Mouse (Mus musculus): ENCODE measurements around the gene Lin7b. TPM values are rescaled to one million over a fixed set of nuclear protein-coding genes. Genes with fewer than 3 reads are reported as not detected.
A peak's percentile ranks its signal among the peaks of the same experiment; 100 is the strongest.

Lin7b gene
- polyA plus RNA-seq, 1 experiment, result not detected

DNA sequence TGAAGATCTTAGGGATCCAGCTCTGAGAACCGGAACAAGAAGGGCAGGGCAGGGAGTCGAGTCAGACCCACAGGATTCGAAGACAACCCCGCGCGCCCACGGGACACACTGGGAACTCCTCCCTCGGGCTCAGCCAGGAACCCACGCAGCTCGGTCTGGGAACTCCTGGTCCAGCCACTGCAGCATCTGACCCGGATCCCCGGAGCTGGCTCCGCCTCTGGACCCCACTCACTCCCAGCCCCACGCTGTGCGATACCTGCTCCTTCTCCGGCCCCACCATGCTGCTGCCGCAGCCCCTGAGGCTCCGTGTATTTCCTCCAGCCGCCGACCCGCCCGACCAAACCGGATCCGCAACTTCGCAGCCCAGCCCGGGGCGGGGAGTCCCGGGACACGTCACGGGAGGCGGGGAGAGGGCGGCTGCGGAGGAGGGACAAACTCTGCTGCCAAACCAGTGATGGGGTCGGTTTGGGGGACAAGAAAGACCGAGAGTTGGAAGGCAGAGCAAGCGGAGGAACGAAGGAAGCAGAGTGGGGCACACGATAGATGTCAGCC lies 36.9 kb downstream of the Lin7b start, which contains the start of gene Trpm4:
Trpm4 (minus strand) TSS at position 350 of the 552 bp plus-strand sequence.
- Histone ChIP-seq H3K4me1 (ENCODE audit: control insufficient read depth) (peaks cover 19% of the 10 kb centered on the region), H3K27me3 (ENCODE audit: control insufficient read depth) (peaks cover 64% of the 10 kb centered on the region)
- TF ChIP-seq TAL1 (IDR thresholded peaks at IDR 0.05; ENCODE audit: low read length) (no peak), GATA1 (IDR thresholded peaks at IDR 0.05; ENCODE audit: low read length) (no peak)

DNA sequence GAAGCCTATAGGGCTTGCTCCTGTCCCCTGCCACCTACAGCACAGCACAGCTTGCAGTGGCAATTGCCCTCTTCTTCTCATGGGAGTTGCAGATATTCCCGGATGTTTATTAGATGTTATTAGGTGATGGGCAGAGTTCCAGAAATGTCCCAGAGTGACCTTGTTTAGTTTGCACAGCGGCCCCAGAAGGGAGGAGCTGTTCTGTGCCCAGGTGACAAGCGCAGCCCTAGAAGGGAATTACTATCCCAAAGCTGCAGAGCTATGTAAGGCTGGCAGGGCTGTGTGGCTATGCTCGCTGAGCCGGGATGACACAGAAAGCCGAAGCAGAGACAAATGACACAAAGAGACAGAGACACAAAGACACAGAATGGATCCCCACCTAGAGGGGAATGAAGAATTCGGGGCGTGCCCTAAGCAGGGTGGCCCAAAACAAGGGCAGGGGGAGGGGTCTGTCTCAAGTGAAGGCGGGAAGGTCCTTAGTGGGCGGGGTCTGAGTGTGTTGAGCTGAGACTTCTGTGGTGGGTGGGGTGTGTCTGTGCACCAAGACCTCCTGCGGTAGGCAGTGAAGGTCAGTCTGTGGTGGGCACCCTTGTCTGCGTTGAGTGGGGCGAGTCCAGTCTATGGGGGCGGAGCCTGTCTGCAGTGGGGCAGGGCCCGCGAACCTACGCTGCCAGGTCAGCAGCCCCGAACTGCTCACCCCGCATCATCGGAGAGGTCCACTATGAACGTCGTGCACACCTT lies 37.5 kb downstream of the Lin7b start:
- Histone ChIP-seq H3K36me3 (ENCODE audit: control insufficient read depth) (no peaks in the 10 kb centered on the region), H3K4me1 (ENCODE audit: control insufficient read depth) (peaks cover 13% of the 10 kb centered on the region), H3K4me3 (replicated peaks) (peak overlapping the region; percentile 52), H3K9me3 (ENCODE audit: control insufficient read depth, low read length) (no peaks in the 10 kb centered on the region; the same call in 1 of the 2 replicates), H3K27me3 (ENCODE audit: control insufficient read depth) (peaks cover 58% of the 10 kb centered on the region)
- TF ChIP-seq TAL1 (IDR thresholded peaks at IDR 0.05; ENCODE audit: low read length) (no peak), GATA1 (IDR thresholded peaks at IDR 0.05; ENCODE audit: low read length) (no peak)

More for the DNA sequence above, 36.9 kb downstream of the Lin7b start, which contains the start of gene Trpm4:
- Histone ChIP-seq H3K9me3 (ENCODE audit: control insufficient read depth, low read length) (no peaks in the 10 kb centered on the region; the same call in 1 of the 2 replicates), H3K4me3 (replicated peaks) (peak within 1 kb of the TSS; percentile 52), H3K36me3 (ENCODE audit: control insufficient read depth) (no peaks in the 10 kb centered on the region)

DNA sequence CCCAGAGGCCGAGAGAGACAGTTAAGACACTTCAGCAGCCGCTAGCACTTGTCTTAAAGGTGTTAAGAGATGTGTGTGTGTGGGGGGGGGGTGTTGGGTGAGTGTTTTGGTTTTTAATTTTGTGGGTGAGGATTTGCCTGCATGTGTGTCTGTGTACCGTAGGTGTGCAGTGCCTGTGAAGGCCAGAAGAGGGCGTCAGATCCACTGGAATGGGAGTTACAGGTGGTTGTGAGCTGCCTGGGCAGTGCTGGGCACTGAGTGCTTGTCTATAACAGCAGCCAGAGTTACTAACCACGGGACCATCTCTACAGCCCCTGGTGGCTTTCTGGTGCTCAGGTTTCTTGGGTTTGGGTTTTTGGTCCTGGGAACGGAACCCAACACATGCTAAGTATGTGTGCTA lies 38.9 kb downstream of the Lin7b start:
- Histone ChIP-seq H3K27me3 (ENCODE audit: control insufficient read depth) (peaks cover 45% of the 10 kb centered on the region), H3K9me3 (ENCODE audit: control insufficient read depth, low read length) (peaks cover 3% of the 10 kb centered on the region)
- no peak for TF ChIP-seq TAL1 (IDR thresholded peaks at IDR 0.05; ENCODE audit: low read length)
- no peak for TF ChIP-seq GATA1 (IDR thresholded peaks at IDR 0.05; ENCODE audit: low read length)

DNA sequence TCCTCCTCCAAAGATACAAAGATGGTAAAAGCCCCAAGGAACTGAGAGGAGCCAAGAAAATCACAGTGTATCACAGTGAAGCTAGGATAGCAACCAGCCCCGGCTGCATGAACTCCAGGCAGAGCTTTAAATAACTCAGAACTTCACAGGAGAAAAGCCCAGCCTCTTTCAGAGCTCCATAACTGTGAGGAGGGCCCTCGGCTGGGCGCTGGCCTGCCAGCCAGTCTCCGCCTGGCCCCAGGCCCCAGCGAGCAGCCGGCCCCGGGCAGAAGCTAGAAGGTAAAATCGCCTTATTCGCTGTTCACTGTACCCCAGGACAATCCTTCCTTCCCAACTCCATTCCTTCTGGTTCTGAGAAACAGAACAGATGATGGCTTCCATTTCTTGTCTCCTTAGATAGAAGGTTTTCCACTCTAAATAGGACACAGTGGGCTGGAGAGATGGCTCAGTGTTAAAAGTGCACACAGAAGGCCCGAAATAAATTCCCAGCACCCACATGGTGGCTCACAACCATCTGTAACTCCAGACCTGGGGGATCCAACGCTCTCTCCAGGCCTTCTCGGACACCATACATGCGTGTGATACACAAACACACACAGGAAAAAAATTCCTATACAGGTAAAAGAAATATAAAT lies 41.4 kb downstream of the Lin7b start:
- peaks cover 10% of the 10 kb centered on the region for H3K4me1 ChIP-seq (ENCODE audit: control insufficient read depth)
- no peak for TF ChIP-seq TAL1 (IDR thresholded peaks at IDR 0.05; ENCODE audit: low read length)
- no peak for TF ChIP-seq GATA1 (IDR thresholded peaks at IDR 0.05; ENCODE audit: low read length)
- no peak overlapping the region for H3K4me3 ChIP-seq (replicated peaks)
- H3K27me3 ChIP-seq (ENCODE audit: control insufficient read depth), result peaks cover 22% of the 10 kb centered on the region
- peaks cover 9% of the 10 kb centered on the region for H3K9me3 ChIP-seq (ENCODE audit: control insufficient read depth, low read length)
- no peaks in the 10 kb centered on the region for H3K36me3 ChIP-seq (ENCODE audit: control insufficient read depth)

More for the DNA sequence above, 38.9 kb downstream of the Lin7b start:
- H3K36me3 ChIP-seq (ENCODE audit: control insufficient read depth), result no peaks in the 10 kb centered on the region
- no peak overlapping the region for H3K4me3 ChIP-seq (replicated peaks)
- H3K4me1 ChIP-seq (ENCODE audit: control insufficient read depth), result peaks cover 10% of the 10 kb centered on the region

DNA sequence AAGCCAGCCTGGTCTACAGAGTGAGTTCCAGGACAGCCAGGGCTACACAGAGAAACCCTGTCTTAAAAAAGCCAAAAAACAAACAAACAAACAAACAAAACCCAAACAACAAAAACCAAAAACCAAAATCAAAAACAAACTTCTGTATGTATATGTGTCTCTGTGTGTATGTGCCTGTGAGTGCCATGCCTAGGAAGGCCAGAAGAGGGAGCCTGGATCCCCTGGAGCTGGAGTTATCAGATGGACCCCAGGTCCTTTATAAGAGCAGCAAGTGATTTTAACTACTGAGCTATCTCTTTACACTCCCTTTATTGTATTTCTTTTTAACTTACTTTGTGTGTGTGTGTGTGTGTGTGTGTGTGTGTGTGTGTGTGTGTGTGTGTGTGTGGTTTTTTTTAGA lies 44.6 kb downstream of the Lin7b start:
- Histone ChIP-seq H3K36me3 (ENCODE audit: control insufficient read depth) (no peaks in the 10 kb centered on the region), H3K4me1 (ENCODE audit: control insufficient read depth) (no peaks in the 10 kb centered on the region), H3K27me3 (ENCODE audit: control insufficient read depth) (no peaks in the 10 kb centered on the region), H3K4me3 (replicated peaks) (no peak overlapping the region), H3K9me3 (ENCODE audit: control insufficient read depth, low read length) (peaks cover 11% of the 10 kb centered on the region)
- TF ChIP-seq TAL1 (IDR thresholded peaks at IDR 0.05; ENCODE audit: low read length), result no peak
- TF ChIP-seq GATA1 (IDR thresholded peaks at IDR 0.05; ENCODE audit: low read length), result no peak

DNA sequence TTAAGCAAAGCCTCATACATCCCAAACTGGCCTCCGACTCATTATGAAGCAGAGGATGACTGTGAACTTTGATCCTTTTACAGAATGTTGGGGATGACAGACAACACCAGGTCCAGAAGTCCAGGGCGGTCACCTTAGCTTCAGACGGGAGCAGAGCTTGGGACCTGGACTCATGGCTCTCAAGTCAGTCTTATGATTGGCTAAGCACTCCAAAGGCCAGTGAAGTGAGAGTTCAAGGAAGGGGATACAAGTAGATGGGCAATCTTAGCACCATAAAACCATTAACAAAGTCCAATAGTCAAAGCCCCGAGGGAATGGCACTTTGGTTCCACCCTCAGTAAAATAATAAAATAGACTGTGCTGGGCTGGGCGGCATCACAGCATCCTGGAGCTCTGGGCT lies 47.3 kb downstream of the Lin7b start:
- Histone ChIP-seq H3K27me3 (ENCODE audit: control insufficient read depth) (no peaks in the 10 kb centered on the region), H3K4me3 (replicated peaks) (no peak overlapping the region), H3K36me3 (ENCODE audit: control insufficient read depth) (no peaks in the 10 kb centered on the region), H3K4me1 (ENCODE audit: control insufficient read depth) (no peaks in the 10 kb centered on the region), H3K9me3 (ENCODE audit: control insufficient read depth, low read length) (peaks cover 11% of the 10 kb centered on the region)
- TF ChIP-seq GATA1 (IDR thresholded peaks at IDR 0.05; ENCODE audit: low read length), result no peak
- no peak for TF ChIP-seq TAL1 (IDR thresholded peaks at IDR 0.05; ENCODE audit: low read length)

DNA sequence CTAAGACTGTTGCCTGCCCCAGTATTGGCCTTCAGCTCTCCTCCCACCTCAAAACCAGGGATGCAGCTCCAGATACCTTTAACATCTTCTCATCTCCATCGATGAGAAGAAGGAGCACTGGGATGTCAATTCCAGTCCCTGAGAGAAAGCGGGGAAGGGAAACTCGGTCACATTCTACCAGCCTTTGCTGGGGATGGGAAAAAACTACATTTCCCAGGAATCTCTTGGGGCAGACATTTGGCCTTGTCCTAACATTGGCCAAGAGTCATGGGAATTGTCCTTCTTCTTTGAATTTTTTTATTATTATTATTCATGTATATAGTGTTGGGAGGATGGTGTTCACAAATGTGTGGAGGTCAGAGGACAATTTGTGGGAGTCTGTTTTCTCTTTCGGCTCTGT lies 48.1 kb downstream of the Lin7b start:
- Histone ChIP-seq H3K9me3 (ENCODE audit: control insufficient read depth, low read length) (peaks cover 11% of the 10 kb centered on the region), H3K27me3 (ENCODE audit: control insufficient read depth) (no peaks in the 10 kb centered on the region), H3K4me3 (replicated peaks) (no peak overlapping the region), H3K4me1 (ENCODE audit: control insufficient read depth) (no peaks in the 10 kb centered on the region), H3K36me3 (ENCODE audit: control insufficient read depth) (no peaks in the 10 kb centered on the region)
- TF ChIP-seq GATA1 (IDR thresholded peaks at IDR 0.05; ENCODE audit: low read length), result no peak
- TF ChIP-seq TAL1 (IDR thresholded peaks at IDR 0.05; ENCODE audit: low read length), result no peak

Other genes starting within 250 kb of the Lin7b start
- 22.2 and 23.5 TPM in 2 replicates for gene Rps11, start 246.1 kb downstream of the Lin7b start, polyA plus RNA-seq (2012)
- 438 and 543 TPM in 2 replicates for gene Rpl13a, start 241.8 kb downstream of the Lin7b start, polyA plus RNA-seq (2012)
- gene Gm45713, start 234.4 kb downstream of the Lin7b start, polyA plus RNA-seq (2012), result not detected in 2 replicates
- 1.7 TPM in 2 replicates for gene Flt3l, start 234.2 kb downstream of the Lin7b start, polyA plus RNA-seq (2012)
- gene Pih1d1, start 216.3 kb downstream of the Lin7b start, polyA plus RNA-seq (2012), result 6.2 and 7.2 TPM in 2 replicates
- 13.5 and 16.3 TPM in 2 replicates for gene Aldh16a1, start 216.0 kb downstream of the Lin7b start, polyA plus RNA-seq (2012)
- 0.02 TPM in 1 of 2 replicates, not detected in the other for gene Slc17a7, start 206.6 kb downstream of the Lin7b start, polyA plus RNA-seq (2012)
- gene Gfy, start 191.0 kb downstream of the Lin7b start, polyA plus RNA-seq (2012), result not detected in 2 replicates
- not detected in 2 replicates for gene Pth2, start 189.6 kb downstream of the Lin7b start, polyA plus RNA-seq (2012)
- gene Ccdc155, start 165.7 kb downstream of the Lin7b start, polyA plus RNA-seq (2012), result 0.05 TPM in 1 of 2 replicates, not detected in the other
- 0.55 and 0.60 TPM in 2 replicates for gene Dkkl1, start 158.4 kb downstream of the Lin7b start, polyA plus RNA-seq (2012)
- gene Tead2, start 154.8 kb downstream of the Lin7b start, polyA plus RNA-seq (2012), result 0.06 and 0.10 TPM in 2 replicates
- 0.70 and 1.2 TPM in 2 replicates for gene Cd37, start 131.5 kb downstream of the Lin7b start, polyA plus RNA-seq (2012)
- gene Slc6a16, start 129.5 kb downstream of the Lin7b start, polyA plus RNA-seq (2012), result not detected in 2 replicates
- gene Slc6a21, start 93.1 kb downstream of the Lin7b start, polyA plus RNA-seq (2012), result not detected in 2 replicates
- 0.02 and 0.04 TPM in 2 replicates for gene Trpm4, start 36.8 kb downstream of the Lin7b start, polyA plus RNA-seq (2012)
- not detected in 2 replicates for gene Hrc, start 35.3 kb downstream of the Lin7b start, polyA plus RNA-seq (2012)
- gene Ppfia3, start 3.6 kb downstream of the Lin7b start, polyA plus RNA-seq (2012), result 0.13 and 0.33 TPM in 2 replicates
- 68.0 and 79.6 TPM in 2 replicates for gene Snrnp70, start 25.2 kb upstream of the Lin7b start, polyA plus RNA-seq (2012)
- not detected in 2 replicates for gene Kcna7, start 35.1 kb upstream of the Lin7b start, polyA plus RNA-seq (2012)
- not detected in 2 replicates for gene Ntf5, start 43.1 kb upstream of the Lin7b start, polyA plus RNA-seq (2012)
- not detected in 2 replicates for gene Lhb, start 50.2 kb upstream of the Lin7b start, polyA plus RNA-seq (2012)
- 0.09 and 0.12 TPM in 2 replicates for gene Gys1, start 64.3 kb upstream of the Lin7b start, polyA plus RNA-seq (2012)
- gene Ruvbl2, start 67.5 kb upstream of the Lin7b start, polyA plus RNA-seq (2012), result 15.2 and 15.3 TPM in 2 replicates
- 3,659 and 3,743 TPM in 2 replicates for gene Ftl1, start 89.3 kb upstream of the Lin7b start, polyA plus RNA-seq (2012)
- gene Bax, start 96.3 kb upstream of the Lin7b start, polyA plus RNA-seq (2012), result 24.4 and 25.7 TPM in 2 replicates
- 0.03 and 0.08 TPM in 2 replicates for gene Tulp2, start 111.3 kb upstream of the Lin7b start, polyA plus RNA-seq (2012)
- gene Gm45808, start 116.2 kb upstream of the Lin7b start, polyA plus RNA-seq (2012), result not detected in 2 replicates
- 0.01 and 0.02 TPM in 2 replicates for gene Dhdh, start 118.2 kb upstream of the Lin7b start, polyA plus RNA-seq (2012)
- 54.7 and 66.6 TPM in 2 replicates for gene Nucb1, start 139.8 kb upstream of the Lin7b start, polyA plus RNA-seq (2012)
- 543 and 840 TPM in 2 replicates for gene Ppp1r15a, start 155.7 kb upstream of the Lin7b start, polyA plus RNA-seq (2012)
- 0.42 and 1.0 TPM in 2 replicates for gene Plekha4, start 155.7 kb upstream of the Lin7b start, polyA plus RNA-seq (2012)
- 0.31 and 0.50 TPM in 2 replicates for gene Hsd17b14, start 184.3 kb upstream of the Lin7b start, polyA plus RNA-seq (2012)
- gene Bcat2, start 199.6 kb upstream of the Lin7b start, polyA plus RNA-seq (2012), result 1.1 and 2.6 TPM in 2 replicates
- gene Fgf21, start 244.9 kb upstream of the Lin7b start, polyA plus RNA-seq (2012), result not detected in 2 replicates
- gene Fut1, start 246.7 kb upstream of the Lin7b start, polyA plus RNA-seq (2012), result not detected in 2 replicates